Mouse (Mus musculus): Measurements from ENCODE around the gene Gcc1.

DNA sequence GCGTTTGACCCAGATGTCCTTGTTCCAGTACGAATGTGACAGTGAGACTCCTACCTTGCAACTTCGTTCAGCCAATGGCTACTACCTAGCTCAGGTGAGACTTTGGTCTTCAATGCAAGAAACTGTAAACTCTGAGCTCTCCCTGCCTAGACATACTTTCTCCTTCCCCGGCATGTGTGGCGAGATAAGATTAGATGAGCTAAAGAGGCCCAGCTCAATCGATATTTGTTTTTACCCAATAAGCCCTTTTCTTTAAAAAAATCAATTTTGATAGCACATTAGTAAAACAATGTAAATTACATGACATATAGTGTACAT, 3.3 kb upstream of the Gcc1 start:
- TF ChIP-seq POLR2A (IDR thresholded peaks at IDR 0.05; ENCODE audit: control insufficient read depth in 1 of 2, insufficient read depth in 1 of 2, low read depth in 1 of 2, low read length in 2 of 2, poor library complexity in 1 of 2) (no peak), SIN3A (IDR thresholded peaks at IDR 0.05; ENCODE audit: low read length) (no peak), CTCF (IDR thresholded peaks at IDR 0.05 in 2 of 3, conservative IDR thresholded peaks at IDR 0.05 in 1 of 3; ENCODE audit: control insufficient read depth in 1 of 3, insufficient read depth in 1 of 3, low read depth in 2 of 3, low read length in 3 of 3, poor library complexity in 1 of 3, severe bottlenecking in 1 of 3) (no peak)

All from MEL (cell line).